Mouse (Mus musculus): ENCODE data around the gene Rcc2. TPM values are rescaled to one million over a fixed set of nuclear protein-coding genes. Genes with fewer than 3 reads are reported as not detected.

The Rcc2 gene
- polyA plus RNA-seq, 1 experiment from 2014 or later: 30.7 TPM

DNA sequence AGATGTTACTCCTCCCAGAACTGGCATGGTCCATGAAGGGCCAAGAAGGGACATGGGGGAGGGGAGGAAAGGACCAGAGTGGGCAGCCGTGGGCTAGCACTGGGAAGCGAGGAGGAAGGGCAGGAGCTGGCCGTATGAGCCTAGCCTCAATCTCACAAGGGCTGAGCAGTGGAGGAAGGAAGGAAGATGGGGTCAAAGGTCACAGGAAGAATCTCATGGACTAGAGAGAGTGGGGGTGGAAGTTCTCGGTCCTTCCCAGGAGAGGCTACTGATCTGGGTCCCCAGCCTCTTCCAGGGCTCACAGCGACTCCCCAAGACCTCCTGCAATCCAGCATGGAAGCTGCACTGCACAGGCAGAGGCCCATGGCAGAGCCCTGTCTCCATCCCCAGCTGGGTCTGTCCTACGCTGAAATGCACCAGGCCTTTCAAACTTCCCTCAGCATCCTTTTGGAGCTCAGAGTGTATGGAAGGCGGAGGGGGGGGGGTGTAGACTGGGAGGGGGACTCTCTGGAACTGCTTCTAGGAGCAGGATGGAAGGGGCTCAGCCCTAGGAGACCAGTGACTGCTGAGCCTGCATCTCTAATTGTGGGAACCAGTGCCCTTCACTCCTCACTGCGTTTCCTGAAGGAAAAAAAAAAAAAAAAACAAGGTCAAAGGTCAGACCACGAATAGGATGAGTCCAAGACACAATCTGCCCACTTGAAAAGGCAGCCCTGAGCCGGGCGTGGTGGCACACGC lies 26.6 kb upstream of the Rcc2 start:
- Histone ChIP-seq H3K9me3 (no peaks in the 10 kb centered on the region), H3K9ac (no peak overlapping the region), H3K27ac (replicated peaks) (no peak overlapping the region), H3K4me2 (no peak overlapping the region), H3K4me1 (replicated peaks) (no peaks in the 10 kb centered on the region), H3K4me3 (no peak overlapping the region), H3K36me3 (no peaks in the 10 kb centered on the region), H3K27me3 (no peaks in the 10 kb centered on the region)
- ATAC-seq (ENCODE audit: low read depth): peak; percentile 43; the same call in 1 of the 2 replicates
- 51% methylated on average over 12 of the region's 12 CpGs for WGBS

GRCm38 (mm10) chr4:140674345-140674926 lies 25.9 kb upstream of the Rcc2 start:
- WGBS: 32% methylated on average over 13 of the region's 13 CpGs
- H3K9me3 ChIP-seq: no peaks in the 10 kb centered on the region
- no peak overlapping the region for H3K4me3 ChIP-seq
- H3K4me2 ChIP-seq: no peak overlapping the region
- H3K36me3 ChIP-seq: no peaks in the 10 kb centered on the region
- H3K27me3 ChIP-seq: no peaks in the 10 kb centered on the region
- ATAC-seq (ENCODE audit: low read depth): peak; percentile 51; the same call in 1 of the 2 replicates
- no peaks in the 10 kb centered on the region; the same call in 1 of the 2 replicates for H3K4me1 ChIP-seq (replicated peaks)
- no peak overlapping the region for H3K27ac ChIP-seq (replicated peaks)
- H3K9ac ChIP-seq: no peak overlapping the region

DNA sequence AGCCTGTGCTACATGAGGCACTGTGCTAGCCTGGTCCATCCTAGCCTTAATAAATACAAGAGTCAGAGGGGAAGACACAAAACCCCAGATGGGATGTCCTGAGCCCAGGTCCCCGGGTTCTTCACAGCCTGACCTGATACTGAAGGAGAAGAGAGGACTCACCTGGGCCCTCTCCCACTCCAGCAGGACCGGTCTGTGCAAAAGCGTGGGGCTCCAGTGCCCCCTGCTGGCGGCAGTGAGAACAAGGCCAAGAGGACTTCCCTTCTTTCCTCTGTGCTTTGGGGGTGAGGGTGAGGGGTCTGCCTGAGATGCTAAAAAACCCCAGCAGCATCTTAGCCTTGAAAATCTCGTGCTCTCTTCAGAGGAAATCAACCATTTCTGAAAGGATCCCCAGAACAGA lies 21.3 kb upstream of the Rcc2 start:
- WGBS: 9% methylated on average over 5 of the region's 5 CpGs
- no peaks in the 10 kb centered on the region for H3K36me3 ChIP-seq
- H3K27me3 ChIP-seq: no peaks in the 10 kb centered on the region
- H3K4me1 ChIP-seq (replicated peaks): peaks cover 6% of the 10 kb centered on the region
- peak; percentile 28; the same call in 1 of the 2 replicates for ATAC-seq (ENCODE audit: low read depth)
- no peaks in the 10 kb centered on the region for H3K9me3 ChIP-seq
- H3K4me2 ChIP-seq: no peak overlapping the region
- no peak overlapping the region for H3K4me3 ChIP-seq
- H3K9ac ChIP-seq: no peak overlapping the region
- no peak overlapping the region for H3K27ac ChIP-seq (replicated peaks)

DNA sequence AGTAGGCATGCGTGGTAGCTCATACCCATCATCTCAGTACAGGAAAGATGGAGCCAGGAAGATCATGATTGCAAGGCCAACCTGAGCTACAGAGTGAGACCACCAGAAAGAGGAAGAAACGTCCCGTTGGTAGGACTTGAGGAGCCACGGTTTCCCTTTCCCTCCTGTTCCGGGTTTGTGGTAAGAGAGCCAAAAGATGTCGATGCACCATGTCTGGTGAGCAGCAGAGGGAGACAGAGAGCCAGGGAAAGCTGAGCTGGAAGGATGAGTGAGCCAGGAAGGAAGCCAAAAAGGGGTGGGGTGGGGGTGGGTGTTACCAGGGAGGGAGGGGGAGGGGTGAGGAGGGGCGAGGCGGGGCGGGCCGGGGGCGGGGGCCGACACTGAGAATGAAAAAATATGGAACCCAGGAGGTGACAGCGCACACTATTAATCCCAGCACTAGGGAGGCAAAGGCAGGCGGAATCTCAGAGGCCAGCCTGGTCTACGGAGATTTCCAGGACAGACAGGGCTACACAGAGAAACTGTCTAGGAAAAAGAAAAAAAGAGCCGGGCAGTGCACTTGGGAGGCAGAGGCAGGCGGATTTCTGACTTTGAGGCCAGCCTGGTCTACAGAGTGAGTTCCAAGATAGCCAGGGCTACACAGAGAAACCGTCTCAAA lies 20.5 kb upstream of the Rcc2 start:
- H3K27ac ChIP-seq (replicated peaks): no peak overlapping the region
- H3K4me1 ChIP-seq (replicated peaks): peaks cover 14% of the 10 kb centered on the region
- no peak overlapping the region for H3K9ac ChIP-seq
- no peak; the same call in 1 of the 2 replicates for ATAC-seq (ENCODE audit: low read depth)
- no peak overlapping the region for H3K4me3 ChIP-seq
- H3K4me2 ChIP-seq: 0 out of 2 replicates have a peak overlapping the region, but pooled peaks have one; percentile 21
- H3K9me3 ChIP-seq: no peaks in the 10 kb centered on the region
- 31% methylated on average over 15 of the region's 18 CpGs for WGBS
- no peaks in the 10 kb centered on the region for H3K27me3 ChIP-seq
- H3K36me3 ChIP-seq: no peaks in the 10 kb centered on the region

- Histone ChIP-seq H3K27ac (replicated peaks) (no peak overlapping the region), H3K9me3 (no peaks in the 10 kb centered on the region), H3K4me2 (no peak overlapping the region), H3K4me1 (replicated peaks) (peaks cover 19% of the 10 kb centered on the region), H3K36me3 (no peaks in the 10 kb centered on the region), H3K27me3 (no peaks in the 10 kb centered on the region), H3K9ac (no peak overlapping the region), H3K4me3 (no peak overlapping the region)
- ATAC-seq (ENCODE audit: low read depth): no peak
- 62% methylated on average over 8 of the region's 8 CpGs for WGBS
These were observed 19.5 kb upstream of the Rcc2 start for GRCm38 (mm10) chr4:140680731-140681397.

DNA sequence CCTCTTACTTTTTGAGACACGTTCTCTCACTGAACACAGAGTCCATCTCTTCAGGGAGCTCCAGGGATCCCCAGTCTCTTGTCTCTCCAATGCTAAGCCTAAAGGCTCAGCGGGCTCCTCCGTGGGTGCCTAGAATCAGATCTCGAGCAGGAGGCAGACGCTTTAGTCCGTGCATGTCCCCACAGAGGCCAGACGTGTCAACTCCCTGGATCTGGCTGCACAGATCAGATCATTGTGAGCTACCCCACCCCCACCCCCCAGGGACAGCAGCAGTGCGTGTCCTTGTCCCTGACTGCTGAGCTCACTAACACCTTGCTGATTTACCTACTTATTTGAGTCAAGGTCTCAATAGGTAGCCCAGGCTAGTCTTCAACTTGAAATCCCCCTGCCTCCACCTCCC lies 16.7 kb upstream of the Rcc2 start:
- no peak overlapping the region for H3K4me2 ChIP-seq
- peaks cover 19% of the 10 kb centered on the region for H3K4me1 ChIP-seq (replicated peaks)
- no peak overlapping the region for H3K4me3 ChIP-seq
- H3K9me3 ChIP-seq: no peaks in the 10 kb centered on the region
- H3K9ac ChIP-seq: no peak overlapping the region
- WGBS: 35% methylated on average over 8 of the region's 8 CpGs
- no peak for ATAC-seq (ENCODE audit: low read depth)
- H3K36me3 ChIP-seq: no peaks in the 10 kb centered on the region
- H3K27ac ChIP-seq (replicated peaks): no peak overlapping the region
- no peaks in the 10 kb centered on the region for H3K27me3 ChIP-seq

GRCm38 (mm10) chr4:140684141-140684871 lies 16.0 kb upstream of the Rcc2 start:
- Histone ChIP-seq H3K27ac (replicated peaks) (0 out of 2 replicates have a peak overlapping the region, but pooled peaks have one; percentile 18), H3K9me3 (no peaks in the 10 kb centered on the region), H3K36me3 (no peaks in the 10 kb centered on the region), H3K27me3 (no peaks in the 10 kb centered on the region), H3K9ac (peak overlapping the region; percentile 22; the same call in 1 of the 2 replicates), H3K4me3 (no peak overlapping the region), H3K4me1 (replicated peaks) (peaks cover 19% of the 10 kb centered on the region), H3K4me2 (peak overlapping the region; percentile 42)
- ATAC-seq (ENCODE audit: low read depth): no peak
- WGBS: 4% methylated on average over 16 of the region's 16 CpGs

GRCm38 (mm10) chr4:140684881-140685303 lies 15.4 kb upstream of the Rcc2 start:
- no peak; the same call in 1 of the 2 replicates for ATAC-seq (ENCODE audit: low read depth)
- no peaks in the 10 kb centered on the region for H3K36me3 ChIP-seq
- WGBS: 33% methylated on average over 6 of the region's 6 CpGs
- H3K4me2 ChIP-seq: peak overlapping the region; percentile 42
- H3K9me3 ChIP-seq: no peaks in the 10 kb centered on the region
- no peaks in the 10 kb centered on the region for H3K27me3 ChIP-seq
- H3K4me3 ChIP-seq: no peak overlapping the region
- peaks cover 19% of the 10 kb centered on the region for H3K4me1 ChIP-seq (replicated peaks)
- H3K9ac ChIP-seq: no peak overlapping the region
- 0 out of 2 replicates have a peak overlapping the region, but pooled peaks have one; percentile 18 for H3K27ac ChIP-seq (replicated peaks)

DNA sequence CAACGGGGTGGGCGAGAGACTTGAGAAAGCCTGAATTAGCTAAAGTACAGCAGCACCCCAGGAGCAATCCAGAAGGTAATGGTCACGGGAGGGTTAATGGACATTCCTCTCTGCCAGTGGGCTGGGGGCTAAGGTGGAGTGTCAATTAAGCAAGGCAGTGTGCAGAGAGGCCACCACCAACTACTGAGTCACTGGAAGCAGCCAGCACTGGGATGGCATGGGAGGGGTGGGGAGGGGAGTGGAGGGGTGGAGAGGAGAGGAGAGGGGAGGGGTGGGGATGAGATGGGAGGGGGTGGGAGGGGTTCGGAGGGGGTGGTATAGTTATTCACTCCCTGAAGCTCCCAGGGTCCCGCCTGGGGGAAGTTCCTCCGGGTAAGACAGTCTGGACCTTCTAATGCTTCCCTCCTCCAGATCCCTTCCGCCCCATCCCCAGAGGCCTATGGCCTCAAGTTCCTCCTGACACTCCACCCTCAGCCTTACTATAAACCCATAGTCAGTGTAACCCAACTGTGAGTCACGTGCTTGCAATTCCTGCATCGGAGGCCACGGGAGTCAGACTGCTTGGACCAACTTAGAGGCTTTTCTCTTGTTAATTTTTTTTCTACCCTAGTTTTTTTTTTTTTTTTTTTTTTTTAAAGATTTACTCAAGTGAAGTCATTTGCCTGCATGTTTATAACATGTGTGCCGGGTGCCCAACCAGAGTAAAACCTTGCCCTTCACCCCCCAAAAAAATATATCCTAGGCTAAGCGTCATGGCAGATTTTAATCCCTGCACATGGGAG lies 12.1 kb upstream of the Rcc2 start:
- WGBS: 49% methylated on average over 12 of the region's 12 CpGs
- ATAC-seq (ENCODE audit: low read depth): no peak
- H3K4me2 ChIP-seq: no peak overlapping the region

GRCm38 (mm10) chr4:140688826-140689425 lies 11.4 kb upstream of the Rcc2 start:
- no peaks in the 10 kb centered on the region for H3K36me3 ChIP-seq
- WGBS: 82% methylated on average over 5 of the region's 5 CpGs
- no peak overlapping the region for H3K9ac ChIP-seq
- H3K27ac ChIP-seq (replicated peaks): no peak overlapping the region
- H3K27me3 ChIP-seq: no peaks in the 10 kb centered on the region
- ATAC-seq (ENCODE audit: low read depth): no peak
- no peak overlapping the region for H3K4me3 ChIP-seq
- H3K9me3 ChIP-seq: no peaks in the 10 kb centered on the region
- H3K4me2 ChIP-seq: no peak overlapping the region
- H3K4me1 ChIP-seq (replicated peaks): peaks cover 14% of the 10 kb centered on the region

More for the DNA sequence above, 12.1 kb upstream of the Rcc2 start:
- Histone ChIP-seq H3K4me1 (replicated peaks) (peaks cover 19% of the 10 kb centered on the region), H3K4me3 (no peak overlapping the region), H3K36me3 (no peaks in the 10 kb centered on the region), H3K27me3 (no peaks in the 10 kb centered on the region), H3K9me3 (no peaks in the 10 kb centered on the region), H3K27ac (replicated peaks) (no peak overlapping the region), H3K9ac (no peak overlapping the region)
